Mouse (Mus musculus) C2C12 (cell line): ENCODE measurements at regions not wholly inside any gene's neighbourhood (a gene's known extent, or its start where the extent isn't known, plus 50 kb on each side); places are given as distances from the start of the nearest gene placed in this dataset.

Experiments
- CEBPB ChIP-seq: IDR thresholded peaks from one replicate; pipeline ENCODE4 v1.6.1; 2011; ENCODE audit warnings: low read depth, mild to moderate bottlenecking, control low read depth, moderate library complexity
- CTCF ChIP-seq: IDR thresholded peaks from one replicate; pipeline ENCODE4 v1.5.1; 2011; ENCODE audit not compliant: control insufficient read depth, insufficient read depth, insufficient read length
- MAX ChIP-seq: IDR thresholded peaks from one replicate; pipeline ENCODE4 v1.6.1; 2011; ENCODE audit warnings: mild to moderate bottlenecking, control low read depth
- MYOG ChIP-seq: IDR thresholded peaks from one replicate; pipeline ENCODE4 v1.6.1; 2011; ENCODE audit not compliant: control insufficient read depth, insufficient read length; ENCODE audit errors: extremely low read depth
- USF1 ChIP-seq: IDR thresholded peaks from one replicate; pipeline ENCODE4 v1.6.1; 2011; ENCODE audit warnings: low read depth, mild to moderate bottlenecking, control low read depth, moderate library complexity

- no peak for TF ChIP-seq CTCF
- TF ChIP-seq USF1 = no peak
- TF ChIP-seq MAX = no peak
- TF ChIP-seq CEBPB = no peak
- no peak for TF ChIP-seq MYOG
Observed at GRCm38 (mm10) chr10:97114501-97114900, 364.9 kb upstream of the Dcn start.
